Mouse (Mus musculus): ENCODE data around the gene Cxcr5. TPM values are rescaled to one million over a fixed set of nuclear protein-coding genes. Genes with fewer than 3 reads are reported as not detected.

Cxcr5 gene
- total and polyA plus RNA-seq, 2 experiments from 2014 or later = not detected

DNA sequence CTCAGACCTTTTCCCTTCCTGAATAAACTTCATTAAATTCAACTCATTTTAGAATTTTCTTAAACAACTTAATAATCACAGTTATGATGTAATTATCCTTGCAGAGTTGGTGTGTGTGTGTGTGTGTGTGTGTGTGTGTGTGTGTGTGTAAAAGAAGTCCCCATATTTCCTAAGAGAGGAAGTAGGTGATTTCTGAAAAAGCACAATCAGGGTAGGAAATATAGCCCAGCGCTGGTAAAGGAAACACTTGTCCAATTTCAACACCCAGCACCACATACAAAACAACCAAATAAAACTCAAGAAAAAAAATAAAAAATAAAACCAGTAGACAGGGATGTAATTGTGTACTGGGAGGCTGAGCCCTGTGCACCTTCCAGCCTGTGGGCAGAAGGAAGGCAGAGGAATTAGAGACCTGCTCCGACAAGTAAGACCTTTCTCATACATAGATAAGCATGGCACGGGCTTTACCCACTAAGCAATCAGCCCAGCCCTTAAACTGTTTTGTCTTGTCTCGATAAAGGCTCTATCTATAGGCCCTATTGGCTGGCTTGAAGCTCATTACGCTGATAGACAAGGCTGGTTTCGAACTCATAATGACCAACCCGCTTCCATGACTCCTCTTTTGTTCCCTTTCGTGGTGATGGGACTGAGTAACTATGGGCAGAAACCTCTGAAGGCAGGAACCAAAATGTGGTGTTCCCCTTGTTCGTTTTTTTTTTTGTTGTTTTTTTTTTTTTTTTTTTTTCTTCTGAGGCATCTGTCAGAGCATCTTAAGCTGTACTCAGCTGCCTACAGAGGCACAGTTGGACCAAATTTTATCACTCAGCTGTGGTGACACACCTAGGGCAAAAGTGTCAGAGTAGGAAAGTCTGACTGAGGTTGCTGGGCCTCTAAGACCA is 25.8 kb upstream of the Cxcr5 start:
- no peak for DNase-seq (ENCODE audit: low spot score)
- Histone ChIP-seq H3K27ac (ENCODE audit: low read depth) (no peak overlapping the region), H3K9ac (replicated peaks; ENCODE audit: low read depth, low read length) (no peak overlapping the region), H3K4me3 (ENCODE audit: low read depth, low read length) (no peak overlapping the region), H3K27me3 (ENCODE audit: control insufficient read depth, insufficient read depth, low read length) (no peaks in the 10 kb centered on the region), H3K4me1 (ENCODE audit: control insufficient read depth, insufficient read depth) (no peaks in the 10 kb centered on the region), H3K36me3 (replicated peaks; ENCODE audit: control insufficient read depth, insufficient read depth, low read length) (no peaks in the 10 kb centered on the region), H3K9me3 (replicated peaks; ENCODE audit: control insufficient read depth, low read length) (0 out of 2 replicates have a peak, but pooled peaks cover 5% of the 10 kb centered on the region), H3K4me2 (ENCODE audit: low read depth, low read length) (no peak overlapping the region)
- TF ChIP-seq CTCF (IDR thresholded peaks at IDR 0.05; ENCODE audit: low read depth) (no peak), EP300 (IDR thresholded peaks at IDR 0.05; ENCODE audit: low read depth) (no peak)
- 65% methylated on average over 9 of the region's 9 CpGs for WGBS
- no peak for ATAC-seq (ENCODE audit: insufficient read depth, low read depth)

DNA sequence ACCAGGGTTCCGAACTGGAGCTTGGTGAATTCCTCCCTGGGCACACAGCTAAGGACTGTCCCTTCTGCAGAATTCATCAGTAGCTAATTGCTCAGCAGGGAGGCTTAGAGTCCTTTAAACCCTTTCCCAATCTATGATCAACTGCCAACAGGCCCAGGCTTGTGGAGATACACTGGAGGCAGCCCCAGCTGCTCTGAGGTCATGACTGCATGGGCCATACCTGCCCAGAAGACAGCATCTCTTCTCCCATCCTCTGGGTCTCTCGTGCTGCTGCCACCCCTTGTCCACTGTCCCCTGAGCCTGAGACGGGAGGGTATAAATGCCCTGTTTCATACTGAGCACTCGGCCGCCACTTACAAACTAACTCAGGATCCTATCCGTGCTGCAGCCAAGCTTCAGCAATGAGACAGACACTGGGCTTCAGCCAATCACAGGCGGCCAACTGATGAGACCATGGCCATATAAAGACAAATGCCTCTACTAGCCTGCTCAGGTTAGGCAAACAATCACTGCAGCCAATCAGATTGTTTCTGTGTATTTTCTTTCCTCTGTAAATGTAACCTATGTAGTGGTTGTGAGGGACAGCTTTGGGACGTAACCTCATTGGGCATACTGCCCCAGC is 25.1 kb upstream of the Cxcr5 start:
- WGBS = 72% methylated on average over 8 of the region's 8 CpGs
- Histone ChIP-seq H3K36me3 (replicated peaks; ENCODE audit: control insufficient read depth, insufficient read depth, low read length) (no peaks in the 10 kb centered on the region), H3K27ac (ENCODE audit: low read depth) (no peak overlapping the region), H3K9me3 (replicated peaks; ENCODE audit: control insufficient read depth, low read length) (0 out of 2 replicates have a peak, but pooled peaks cover 5% of the 10 kb centered on the region), H3K27me3 (ENCODE audit: control insufficient read depth, insufficient read depth, low read length) (no peaks in the 10 kb centered on the region), H3K9ac (replicated peaks; ENCODE audit: low read depth, low read length) (no peak overlapping the region), H3K4me2 (ENCODE audit: low read depth, low read length) (no peak overlapping the region), H3K4me1 (ENCODE audit: control insufficient read depth, insufficient read depth) (no peaks in the 10 kb centered on the region), H3K4me3 (ENCODE audit: low read depth, low read length) (no peak overlapping the region)
- ATAC-seq (ENCODE audit: insufficient read depth, low read depth) (no peak), DNase-seq (ENCODE audit: low spot score) (no peak)
- no peak for TF ChIP-seq EP300 (IDR thresholded peaks at IDR 0.05; ENCODE audit: low read depth)
- no peak for TF ChIP-seq CTCF (IDR thresholded peaks at IDR 0.05; ENCODE audit: low read depth)

DNA sequence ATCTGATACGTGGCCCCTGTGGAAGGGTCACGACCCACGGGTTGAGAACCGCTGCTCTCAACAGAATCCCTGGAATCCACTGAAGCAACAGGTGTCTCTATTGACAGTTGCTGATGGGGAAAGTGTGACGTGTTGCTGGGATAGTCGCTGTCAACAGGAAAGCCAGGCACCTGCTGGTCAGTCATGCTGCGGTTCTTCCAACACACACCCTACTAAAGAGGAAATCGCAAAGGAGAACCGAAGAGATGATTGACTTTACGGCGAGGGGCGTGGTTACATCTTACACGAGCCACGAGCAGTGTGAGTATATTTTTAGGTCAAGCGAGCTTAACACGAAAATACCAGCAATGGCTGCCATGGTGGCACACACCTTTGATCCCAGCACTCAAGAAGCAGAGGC is 20.7 kb upstream of the Cxcr5 start:
- H3K4me3 ChIP-seq (ENCODE audit: low read depth, low read length) = no peak overlapping the region
- DNase-seq (ENCODE audit: low spot score) = no peak
- TF ChIP-seq CTCF (IDR thresholded peaks at IDR 0.05; ENCODE audit: low read depth) (no peak), EP300 (IDR thresholded peaks at IDR 0.05; ENCODE audit: low read depth) (no peak)
- no peaks in the 10 kb centered on the region for H3K27me3 ChIP-seq (ENCODE audit: control insufficient read depth, insufficient read depth, low read length)
- H3K36me3 ChIP-seq (replicated peaks; ENCODE audit: control insufficient read depth, insufficient read depth, low read length) = no peaks in the 10 kb centered on the region
- H3K4me1 ChIP-seq (ENCODE audit: control insufficient read depth, insufficient read depth) = no peaks in the 10 kb centered on the region
- no peak overlapping the region for H3K4me2 ChIP-seq (ENCODE audit: low read depth, low read length)
- no peak for ATAC-seq (ENCODE audit: insufficient read depth, low read depth)
- no peak overlapping the region for H3K9ac ChIP-seq (replicated peaks; ENCODE audit: low read depth, low read length)
- 0 out of 2 replicates have a peak, but pooled peaks cover 5% of the 10 kb centered on the region for H3K9me3 ChIP-seq (replicated peaks; ENCODE audit: control insufficient read depth, low read length)
- WGBS = 67% methylated on average over 16 of the region's 16 CpGs
- no peak overlapping the region for H3K27ac ChIP-seq (ENCODE audit: low read depth)

DNA sequence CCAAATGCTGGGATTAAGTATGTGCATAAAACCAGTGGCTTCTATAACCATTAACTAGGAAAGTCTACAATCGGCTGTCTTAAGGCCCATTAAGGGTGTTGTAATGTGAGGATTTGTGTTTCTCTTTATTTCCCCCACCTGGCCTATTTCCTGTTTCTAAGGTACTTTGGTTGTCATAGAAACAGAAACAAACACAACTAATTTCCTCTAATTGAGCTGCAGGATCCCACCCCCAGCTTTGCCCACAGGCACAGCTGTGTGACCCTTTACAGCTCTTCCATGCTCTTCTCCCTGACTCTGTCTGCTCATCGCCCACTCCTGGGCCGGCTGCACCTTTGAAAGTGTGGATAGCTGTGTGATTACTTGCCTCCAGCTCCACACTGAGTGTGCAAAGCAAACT is 19.7 kb upstream of the Cxcr5 start:
- Histone ChIP-seq H3K4me1 (ENCODE audit: control insufficient read depth, insufficient read depth) (no peaks in the 10 kb centered on the region), H3K4me3 (ENCODE audit: low read depth, low read length) (no peak overlapping the region), H3K27ac (ENCODE audit: low read depth) (no peak overlapping the region), H3K9ac (replicated peaks; ENCODE audit: low read depth, low read length) (no peak overlapping the region), H3K36me3 (replicated peaks; ENCODE audit: control insufficient read depth, insufficient read depth, low read length) (no peaks in the 10 kb centered on the region), H3K9me3 (replicated peaks; ENCODE audit: control insufficient read depth, low read length) (0 out of 2 replicates have a peak, but pooled peaks cover 5% of the 10 kb centered on the region), H3K4me2 (ENCODE audit: low read depth, low read length) (no peak overlapping the region), H3K27me3 (ENCODE audit: control insufficient read depth, insufficient read depth, low read length) (no peaks in the 10 kb centered on the region)
- no peak for TF ChIP-seq EP300 (IDR thresholded peaks at IDR 0.05; ENCODE audit: low read depth)
- TF ChIP-seq CTCF (IDR thresholded peaks at IDR 0.05; ENCODE audit: low read depth) = no peak
- DNase-seq (ENCODE audit: low spot score) (no peak), ATAC-seq (ENCODE audit: insufficient read depth, low read depth) (no peak)
- WGBS = 63% methylated on average over 3 of the region's 3 CpGs

DNA sequence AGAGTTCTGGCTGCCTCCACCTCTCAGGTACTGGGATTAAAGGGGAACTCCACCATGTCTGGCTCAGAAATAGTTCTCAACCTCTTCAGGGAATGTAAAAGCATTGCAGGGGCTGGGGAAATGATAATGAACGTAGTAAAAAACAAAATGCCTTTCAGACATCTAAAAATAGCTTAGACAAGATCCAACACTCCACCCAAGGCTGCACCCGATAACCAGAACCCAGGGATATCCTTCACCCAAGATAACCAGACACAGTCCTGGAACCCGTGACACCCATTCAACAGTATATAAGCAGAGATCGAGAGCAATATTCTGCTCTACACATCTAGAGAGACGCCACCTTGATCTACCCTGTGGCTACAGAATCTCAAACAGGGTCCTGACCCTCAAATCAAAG is 18.4 kb upstream of the Cxcr5 start:
- no peak for TF ChIP-seq CTCF (IDR thresholded peaks at IDR 0.05; ENCODE audit: low read depth)
- no peak for TF ChIP-seq EP300 (IDR thresholded peaks at IDR 0.05; ENCODE audit: low read depth)
- Histone ChIP-seq H3K36me3 (replicated peaks; ENCODE audit: control insufficient read depth, insufficient read depth, low read length) (no peaks in the 10 kb centered on the region), H3K9me3 (replicated peaks; ENCODE audit: control insufficient read depth, low read length) (0 out of 2 replicates have a peak, but pooled peaks cover 5% of the 10 kb centered on the region), H3K9ac (replicated peaks; ENCODE audit: low read depth, low read length) (no peak overlapping the region), H3K4me1 (ENCODE audit: control insufficient read depth, insufficient read depth) (no peaks in the 10 kb centered on the region), H3K4me3 (ENCODE audit: low read depth, low read length) (no peak overlapping the region), H3K27ac (ENCODE audit: low read depth) (no peak overlapping the region), H3K4me2 (ENCODE audit: low read depth, low read length) (no peak overlapping the region), H3K27me3 (ENCODE audit: control insufficient read depth, insufficient read depth, low read length) (no peaks in the 10 kb centered on the region)
- WGBS = 56% methylated on average over 5 of the region's 5 CpGs
- ATAC-seq (ENCODE audit: insufficient read depth, low read depth) (no peak), DNase-seq (ENCODE audit: low spot score) (no peak)

Data from heart, postnatal 0 days (tissue).